Mouse (Mus musculus) brain, embryonic 14.5 days (tissue): ENCODE results near the gene Smyd4.

Experiments used
- CTCF ChIP-seq: fragments of 200-500 bp; IDR thresholded peaks from 2 replicates; pipeline ENCODE4 v1.5.1; 2012; ENCODE audit warnings: inconsistent platforms, mild to moderate bottlenecking, moderate library complexity, borderline replicate concordance; ENCODE audit not compliant: insufficient read depth, insufficient read length; ENCODE audit errors: extremely low read depth
- POLR2A ChIP-seq: fragments of 200-500 bp; IDR thresholded peaks from 2 replicates; pipeline ENCODE4 v1.6.1; 2012; ENCODE audit warnings: mild to moderate bottlenecking, inconsistent platforms, borderline replicate concordance; ENCODE audit not compliant: poor library complexity, insufficient read depth, insufficient read length, severe bottlenecking; ENCODE audit errors: extremely low read depth

GRCm38 (mm10) chr11:75453991-75454930 lies 106.0 kb downstream of the Smyd4 start, which contains the start of gene Wdr81:
- TF ChIP-seq POLR2A, result 0 out of 2 replicates have a peak, but pooled peaks have one; percentile 11
- peak; percentile 46; the same call in 1 of the 2 replicates for TF ChIP-seq CTCF
